Mouse (Mus musculus) kidney, embryonic 16.5 days (tissue): ENCODE results near the gene Ipp. TPM values are rescaled to one million over a fixed set of nuclear protein-coding genes. Genes with fewer than 3 reads are reported as not detected.

Experiments
- ATAC-seq: fragments of 200-750 bp; cut with Nextera tagmentation; 2 replicates; pipeline ENCODE4 v1.8.0; 2017; ENCODE audit warnings: moderate TSS enrichment; ENCODE audit not compliant: low FRiP score, low TSS enrichment
- H3K27ac ChIP-seq: fragments of 300-500 bp; sonication (generic); 2 replicates; pipeline ENCODE4 v1.5.1; 2014; ENCODE audit warnings: low read length
- H3K27me3 ChIP-seq: fragments of 300-500 bp; sonication (generic); 2 replicates; pipeline ENCODE4 v1.6.1; 2014; ENCODE audit warnings: low read length, control low read depth, mixed read lengths; ENCODE audit not compliant: insufficient read depth
- H3K36me3 ChIP-seq: fragments of 300-500 bp; sonication (generic); 2 replicates; pipeline ENCODE4 v1.6.1; 2014; ENCODE audit warnings: low read length, control low read depth, mixed read lengths; ENCODE audit not compliant: insufficient read depth
- H3K4me1 ChIP-seq: fragments of 300-500 bp; sonication (generic); 2 replicates; pipeline ENCODE4 v1.6.1; 2014; ENCODE audit warnings: low read length, control low read depth, mixed read lengths; ENCODE audit not compliant: insufficient read depth
- H3K4me2 ChIP-seq: fragments of 300-500 bp; sonication (generic); replicated peaks from 2 replicates; pipeline ENCODE4 v1.6.1; 2014; ENCODE audit warnings: low read depth, low read length
- H3K4me3 ChIP-seq: fragments of 300-500 bp; sonication (generic); 2 replicates; pipeline ENCODE4 v1.5.1; 2014; ENCODE audit warnings: mild to moderate bottlenecking, low read length
- H3K9ac ChIP-seq: fragments of 300-500 bp; sonication (generic); replicated peaks from 2 replicates; pipeline ENCODE4 v1.6.1; 2014; ENCODE audit warnings: low read length
- H3K9me3 ChIP-seq: fragments of 300-500 bp; sonication (generic); 2 replicates; pipeline ENCODE4 v1.6.1; 2016; ENCODE audit warnings: low read length, control low read depth
- WGBS: fragments of 180-500 bp; shearing (Covaris S2); extraction: QIAGEN DNeasy Blood & Tissue Kit; methylation state at CpG from one replicate; pipeline ENCODE4 v1.1.7; 2014; 5-methylcytosine and 5-hydroxymethylcytosine counted together
- polyA plus RNA-seq: library from polyadenylated mRNA; unstranded; fragments of >200 nt; fragmentation: Nextera tagmentation; extraction: Ambion mirVana; gene quantifications from 2 replicates; pipeline ENCODE4 v1.2.1, GENCODE M21; 2015

Gene Ipp
- polyA plus RNA-seq, 1 experiment from 2014 or later, result 19.3 TPM

GRCm38 (mm10) chr4:116493646-116494045, 13.7 kb upstream of the Ipp start:
- Histone ChIP-seq H3K9me3 (0 out of 2 replicates have a peak, but pooled peaks cover 3% of the 10 kb centered on the region), H3K4me1 (peaks cover 5% of the 10 kb centered on the region; the same call in 1 of the 2 replicates), H3K4me3 (no peak overlapping the region), H3K4me2 (no peak overlapping the region), H3K27me3 (no peaks in the 10 kb centered on the region), H3K36me3 (no peaks in the 10 kb centered on the region), H3K9ac (no peak overlapping the region), H3K27ac (no peak overlapping the region)
- 81% methylated on average over 5 of the region's 5 CpGs for WGBS
- ATAC-seq, result no peak

DNA sequence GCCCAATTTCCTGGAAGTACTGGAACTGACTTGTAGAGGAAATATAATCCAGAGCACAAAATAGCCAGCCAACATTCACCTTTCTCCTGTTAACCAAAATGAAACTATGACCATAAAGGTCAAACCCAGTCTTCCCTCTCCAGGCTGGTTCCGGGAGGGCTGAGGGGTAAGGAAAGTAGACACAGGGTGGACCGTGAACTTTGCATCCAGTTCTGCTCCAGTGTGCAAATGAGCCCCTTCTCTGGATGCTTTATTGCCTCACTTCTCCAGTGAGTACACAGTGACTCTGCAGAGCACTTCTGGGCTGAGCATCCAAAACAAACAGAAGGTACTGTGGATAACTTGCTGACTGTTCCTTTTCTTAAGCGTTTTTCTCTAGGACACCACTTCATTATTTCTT, 7.4 kb upstream of the Ipp start:
- no peak overlapping the region for H3K9ac ChIP-seq
- 40% methylated on average over 3 of the region's 3 CpGs for WGBS
- ATAC-seq, result no peak
- H3K9me3 ChIP-seq, result no peaks in the 10 kb centered on the region
- H3K36me3 ChIP-seq, result no peaks in the 10 kb centered on the region
- H3K4me1 ChIP-seq, result no peaks in the 10 kb centered on the region
- no peaks in the 10 kb centered on the region for H3K27me3 ChIP-seq
- H3K27ac ChIP-seq, result no peak overlapping the region
- no peak overlapping the region for H3K4me2 ChIP-seq
- no peak overlapping the region for H3K4me3 ChIP-seq

GRCm38 (mm10) chr4:116506886-116507424, 394 bp upstream of the Ipp start:
- H3K4me3 ChIP-seq, result peak overlapping the region; percentile 68
- peaks cover 12% of the 10 kb centered on the region for H3K4me1 ChIP-seq
- peak overlapping the region; percentile 88 for H3K9ac ChIP-seq
- WGBS, result 24% methylated on average over 11 of the region's 11 CpGs
- H3K27ac ChIP-seq, result peak overlapping the region; percentile 95
- H3K27me3 ChIP-seq, result no peaks in the 10 kb centered on the region
- H3K4me2 ChIP-seq, result peak overlapping the region; percentile 66
- ATAC-seq, result peak; percentile 44; the same call in 1 of the 2 replicates
- H3K36me3 ChIP-seq, result 0 out of 2 replicates have a peak, but pooled peaks cover 7% of the 10 kb centered on the region
- no peaks in the 10 kb centered on the region for H3K9me3 ChIP-seq

GRCm38 (mm10) chr4:116531109-116531508, 23.8 kb downstream of the Ipp start:
- Histone ChIP-seq H3K27ac (no peak overlapping the region), H3K9me3 (no peaks in the 10 kb centered on the region), H3K27me3 (no peaks in the 10 kb centered on the region), H3K36me3 (peaks cover 11% of the 10 kb centered on the region), H3K4me3 (no peak overlapping the region), H3K4me1 (no peaks in the 10 kb centered on the region), H3K9ac (no peak overlapping the region), H3K4me2 (no peak overlapping the region)
- WGBS, result 64% methylated on average over 2 of the region's 2 CpGs
- no peak for ATAC-seq

- Histone ChIP-seq H3K9me3 (no peaks in the 10 kb centered on the region), H3K4me2 (no peak overlapping the region), H3K27me3 (no peaks in the 10 kb centered on the region), H3K9ac (no peak overlapping the region), H3K4me3 (no peak overlapping the region), H3K4me1 (no peaks in the 10 kb centered on the region), H3K27ac (no peak overlapping the region), H3K36me3 (peaks cover 15% of the 10 kb centered on the region; the same call in 1 of the 2 replicates)
- ATAC-seq, result no peak
Observed at GRCm38 (mm10) chr4:116536351-116536750, 29.0 kb downstream of the Ipp start.

DNA sequence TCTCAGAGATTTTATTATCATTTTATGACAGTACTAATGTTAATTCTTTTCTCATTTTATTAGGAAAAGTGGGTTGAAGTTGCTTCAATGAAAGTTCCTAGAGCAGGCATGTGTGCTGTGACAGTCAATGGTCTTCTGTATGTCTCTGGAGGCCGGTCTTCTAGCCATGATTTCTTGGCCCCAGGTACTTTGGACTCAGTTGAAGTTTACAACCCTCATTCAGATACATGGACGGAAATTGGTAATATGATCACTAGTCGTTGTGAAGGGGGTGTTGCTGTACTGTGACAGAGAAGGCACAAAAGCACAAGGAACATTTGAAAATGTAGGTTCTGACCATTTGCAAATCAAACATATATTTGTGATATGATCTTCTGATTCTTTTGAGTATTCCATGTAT, 30.4 kb downstream of the Ipp start:
- 72% methylated on average over 3 of the region's 3 CpGs for WGBS
- no peaks in the 10 kb centered on the region for H3K4me1 ChIP-seq
- no peak overlapping the region for H3K4me3 ChIP-seq
- H3K36me3 ChIP-seq, result peaks cover 15% of the 10 kb centered on the region; the same call in 1 of the 2 replicates
- no peaks in the 10 kb centered on the region for H3K9me3 ChIP-seq
- no peak overlapping the region for H3K4me2 ChIP-seq
- ATAC-seq, result no peak
- no peak overlapping the region for H3K9ac ChIP-seq
- no peak overlapping the region for H3K27ac ChIP-seq
- no peaks in the 10 kb centered on the region for H3K27me3 ChIP-seq

DNA sequence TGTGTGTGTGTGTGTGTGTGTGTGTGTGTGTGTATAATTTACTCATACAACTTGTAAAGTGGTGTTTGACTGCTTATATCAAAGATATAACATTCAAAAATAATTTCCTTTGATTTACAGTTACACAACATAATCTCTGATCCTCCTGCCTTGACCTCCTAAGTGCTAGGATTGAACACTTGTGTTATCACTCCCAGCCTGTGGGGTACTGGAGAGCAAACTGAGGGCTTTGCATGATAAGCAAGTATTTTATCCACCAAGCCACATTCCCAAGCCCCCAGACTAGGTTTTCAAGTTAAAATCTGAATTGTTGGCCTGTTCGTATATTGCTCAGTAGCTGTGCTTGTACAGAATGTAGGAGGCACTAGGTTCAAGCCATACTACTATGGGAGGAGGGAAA, 43.1 kb downstream of the Ipp start:
- Histone ChIP-seq H3K4me1 (0 out of 2 replicates have a peak, but pooled peaks cover 3% of the 10 kb centered on the region), H3K9me3 (no peaks in the 10 kb centered on the region), H3K27ac (no peak overlapping the region), H3K36me3 (peaks cover 8% of the 10 kb centered on the region; the same call in 1 of the 2 replicates), H3K9ac (no peak overlapping the region), H3K4me3 (no peak overlapping the region), H3K27me3 (no peaks in the 10 kb centered on the region), H3K4me2 (no peak overlapping the region)
- WGBS, result 89% methylated on average over 1 of the region's 1 CpGs
- ATAC-seq, result no peak

DNA sequence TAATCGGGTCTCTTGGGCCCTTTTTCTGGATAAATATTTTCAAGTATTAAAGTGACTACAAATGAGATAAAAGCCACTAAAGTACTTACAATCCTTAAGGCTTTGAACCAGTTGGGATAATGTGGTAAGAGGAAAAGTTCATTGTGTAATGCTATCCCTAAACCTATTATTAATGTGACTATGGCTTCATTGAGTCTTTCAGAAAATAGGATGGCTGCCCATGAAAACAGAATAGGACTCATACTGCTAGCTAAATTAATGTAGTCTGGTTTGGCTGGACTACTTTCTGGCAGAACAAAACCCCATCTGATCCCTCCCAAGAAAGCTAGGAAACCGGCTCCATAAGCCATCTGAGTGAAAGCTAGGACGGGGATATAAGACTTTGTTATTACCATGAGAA, 45.7 kb downstream of the Ipp start:
- 88% methylated on average over 3 of the region's 3 CpGs for WGBS
- Histone ChIP-seq H3K27me3 (no peaks in the 10 kb centered on the region), H3K36me3 (peaks cover 8% of the 10 kb centered on the region; the same call in 1 of the 2 replicates), H3K4me1 (peaks cover 7% of the 10 kb centered on the region; the same call in 1 of the 2 replicates), H3K4me3 (no peak overlapping the region), H3K4me2 (no peak overlapping the region), H3K9ac (no peak overlapping the region), H3K9me3 (no peaks in the 10 kb centered on the region), H3K27ac (no peak overlapping the region)
- ATAC-seq, result no peak

- H3K36me3 ChIP-seq, result peaks cover 8% of the 10 kb centered on the region; the same call in 1 of the 2 replicates
- H3K4me1 ChIP-seq, result peaks cover 14% of the 10 kb centered on the region; the same call in 1 of the 2 replicates
- peak within 1 kb of the TSS; percentile 83 for H3K4me2 ChIP-seq
- peak within 1 kb of the TSS; percentile 89 for H3K4me3 ChIP-seq
- H3K9me3 ChIP-seq, result no peaks in the 10 kb centered on the region
- WGBS, result 5% methylated on average over 23 of the region's 23 CpGs
- H3K27me3 ChIP-seq, result no peaks in the 10 kb centered on the region
- H3K27ac ChIP-seq, result peak within 1 kb of the TSS; percentile 98
- ATAC-seq, result no peak
- peak within 1 kb of the TSS; percentile 97 for H3K9ac ChIP-seq
Observed at GRCm38 (mm10) chr4:116555413-116556300, 48.3 kb downstream of the Ipp start, which contains the start of gene Tmem69. Tmem69 (minus strand) TSS chr4:116555936.
